11 mouse cellular contexts compared by ENCODE assay signal in genomic region chr19:58119681-58120173, GRCm38 (mm10).
A peak's percentile ranks its signal among the peaks of the same experiment; 100 is the strongest.
DNase-seq lines count a peak whose midpoint lies in the region; ATAC-seq lines count a peak whose summit lies in the region.
"Had no signal": no experiment of that assay in that cellular context is flagged by ENCODE, and none has a peak within 500 bp of the region (broad histone marks: within the 10 kb centered on the region; RNA-seq: fewer than 3 reads in every experiment).

No protein-coding gene starts in this region.

- H3K27me3 ChIP-seq in liver, embryonic 11.5 days (replicated peaks; ENCODE audit: control insufficient read depth, insufficient read depth, low read length) = no peaks in the 10 kb centered on the region
- H3K27me3 ChIP-seq: forebrain, embryonic 13.5 days had no signal

- WGBS in liver, embryonic 11.5 days = 31% methylated on average over 13 of the region's 13 CpGs

- no peak overlapping the region for H3K4me3 ChIP-seq in liver, embryonic 11.5 days (ENCODE audit: low read depth, low read length)
- H3K4me3 ChIP-seq: forebrain, embryonic 13.5 days; megakaryocyte, embryonic 14.5 days had no signal

- no peak overlapping the region for H3K4me2 ChIP-seq in liver, embryonic 11.5 days
- H3K4me2 ChIP-seq: forebrain, embryonic 13.5 days had no signal

- H3K36me3 ChIP-seq in liver, embryonic 11.5 days (ENCODE audit: control insufficient read depth, insufficient read depth, low read length) = no peaks in the 10 kb centered on the region

- H3K27ac ChIP-seq in liver, embryonic 11.5 days (ENCODE audit: low read depth, low read length) = no peak overlapping the region
- H3K27ac ChIP-seq: forebrain, embryonic 13.5 days had no signal

- peak; percentile 70 for DNase-seq in heart, adult 11 months
- DNase-seq in heart, postnatal 36 days = no peak
- DNase-seq in liver = peak; percentile 25
- DNase-seq in liver, embryonic 11.5 days (ENCODE audit: low spot score) = no peak
- DNase-seq in forelimb bud, embryonic 11.5 days (ENCODE audit: low read depth, low spot score) = peak; percentile 82
- DNase-seq in mesoderm, embryonic 11.5 days (ENCODE audit: low read depth, low spot score) = peak; percentile 55
- no peak for DNase-seq in thymus, adult 18-20 months
- DNase-seq in urinary bladder, postnatal 25 days (ENCODE audit: low spot score) = no peak
- DNase-seq: cerebellum, adult 9-10 months had no signal

- ATAC-seq in liver, embryonic 11.5 days (replicated peaks; ENCODE audit: low FRiP score) = no peak
- ATAC-seq: forebrain, embryonic 13.5 days had no signal

- H3K9me3 ChIP-seq in liver, embryonic 11.5 days (ENCODE audit: control insufficient read depth, low read length) = no peaks in the 10 kb centered on the region
- H3K9me3 ChIP-seq: forebrain, embryonic 13.5 days had no signal

- intact Hi-C loops in heart, postnatal 36 days (cut with DNase I) = no loop called here

- H3K4me1 ChIP-seq in liver, embryonic 11.5 days (replicated peaks; ENCODE audit: control insufficient read depth, insufficient read depth, low read length) = peaks cover 2% of the 10 kb centered on the region; the same call in 1 of the 2 replicates

- no peak overlapping the region for H3K9ac ChIP-seq in liver, embryonic 11.5 days (ENCODE audit: low read depth, low read length)
- H3K9ac ChIP-seq: forebrain, embryonic 13.5 days had no signal

Comparison
In these comparisons a context has a peak if more than half of its experiments do, and no peak if none do; other contexts are left out.
1. DNase-seq: peak in heart, adult 11 months (single experiment), liver (single experiment), forelimb bud, embryonic 11.5 days (single experiment) and mesoderm, embryonic 11.5 days (single experiment); none in heart, postnatal 36 days (0 of 2), liver, embryonic 11.5 days (single experiment), thymus, adult 18-20 months (0 of 2) and urinary bladder, postnatal 25 days (single experiment).